Mouse (Mus musculus): Measurements from ENCODE around the gene Prl6a1. TPM values are rescaled to one million over a fixed set of nuclear protein-coding genes. Genes with fewer than 3 reads are reported as not detected.

The Prl6a1 gene
- not detected for polyA plus RNA-seq (2014; fragmentation: Illumina TruSeq; extraction: RNeasy Lipid Tissue Mini Kit (QIAGEN cat#74804))

DNA sequence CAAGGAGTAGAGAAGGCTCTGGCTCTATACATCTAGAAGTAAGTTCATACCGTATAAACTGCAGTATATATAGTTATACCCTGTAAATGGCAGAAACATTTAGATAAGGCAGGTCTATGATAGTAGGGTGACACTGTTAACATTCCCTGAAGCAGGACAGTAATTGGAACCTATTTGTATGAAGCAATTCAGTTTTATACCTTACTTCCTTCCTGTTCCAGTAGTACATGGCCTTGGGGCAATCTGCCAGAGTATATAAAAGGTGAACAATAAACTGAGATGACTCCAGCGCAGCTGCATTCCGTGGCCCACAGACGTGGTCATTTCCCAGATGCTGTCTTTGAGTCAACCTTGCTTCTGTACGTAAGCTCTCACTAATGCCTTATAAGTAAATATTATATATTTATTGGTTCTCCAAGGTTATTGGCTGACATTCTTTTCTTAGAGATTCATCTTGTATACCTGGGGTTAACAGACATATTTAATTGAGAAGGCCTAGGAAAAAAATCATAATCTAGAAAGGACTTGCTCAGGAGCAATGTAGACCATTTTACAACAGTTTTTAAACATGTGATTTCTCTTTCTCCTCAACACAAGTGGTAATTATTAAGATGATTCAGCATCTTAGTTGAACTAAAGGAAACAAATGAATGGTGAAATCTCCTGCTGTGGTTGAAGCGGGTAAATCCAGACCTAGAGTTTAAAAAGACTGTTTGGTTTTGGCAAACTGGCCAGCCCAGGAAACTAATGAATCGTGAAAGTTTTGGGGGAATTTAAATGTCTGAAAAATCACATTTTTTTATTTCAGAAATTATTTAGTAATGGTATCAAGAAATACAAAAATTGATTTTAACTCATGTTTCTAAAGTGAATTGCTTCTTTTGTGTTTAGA, at the start of gene Prl6a1:
Gene Prl6a1 (plus strand): TSS at position 294 of the 892 bp plus-strand sequence.

DNA sequence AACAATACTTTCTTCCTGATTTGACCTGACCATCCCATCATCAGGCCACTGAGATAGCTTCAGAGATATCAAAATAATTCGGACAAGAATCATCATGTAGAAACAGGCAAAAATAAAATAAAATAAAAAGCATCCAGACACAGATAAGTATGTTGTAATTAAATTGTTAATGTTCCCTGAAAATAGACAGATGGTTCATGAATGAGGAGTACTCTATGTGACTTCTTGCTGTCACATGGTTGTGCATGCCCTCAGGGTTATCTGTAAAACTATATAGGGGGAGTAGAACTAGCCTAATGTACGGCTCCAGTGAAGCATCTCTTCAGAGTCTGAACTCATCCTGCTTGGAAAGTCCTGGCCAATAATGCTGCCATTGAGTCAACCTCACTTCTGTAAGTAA, 32.9 kb downstream of the Prl6a1 start, which contains the start of gene Prl8a2:
Gene Prl8a2 (plus strand): TSS at position 301 of the 400 bp plus-strand sequence.

Other genes with a start within 250 kb of the Prl6a1 start
- not detected for gene Prl3d1, start 218.4 kb upstream of the Prl6a1 start, polyA plus RNA-seq (2014; fragmentation: Illumina TruSeq; extraction: RNeasy Lipid Tissue Mini Kit (QIAGEN cat#74804))
- not detected for gene Prl3d2, start 190.9 kb upstream of the Prl6a1 start, polyA plus RNA-seq (2014; fragmentation: Illumina TruSeq; extraction: RNeasy Lipid Tissue Mini Kit (QIAGEN cat#74804))
- gene Prl3d3, start 155.8 kb upstream of the Prl6a1 start, polyA plus RNA-seq (2014; fragmentation: Illumina TruSeq; extraction: RNeasy Lipid Tissue Mini Kit (QIAGEN cat#74804)): not detected
- gene Prl3c1, start 116.0 kb upstream of the Prl6a1 start, polyA plus RNA-seq (2014; fragmentation: Illumina TruSeq; extraction: RNeasy Lipid Tissue Mini Kit (QIAGEN cat#74804)): not detected
- not detected for gene Prl3b1, start 70.8 kb upstream of the Prl6a1 start, polyA plus RNA-seq (2014; fragmentation: Illumina TruSeq; extraction: RNeasy Lipid Tissue Mini Kit (QIAGEN cat#74804))
- not detected for gene Prl3a1, start 53.2 kb upstream of the Prl6a1 start, polyA plus RNA-seq (2014; fragmentation: Illumina TruSeq; extraction: RNeasy Lipid Tissue Mini Kit (QIAGEN cat#74804))
- 0.54 TPM for gene Prl8a2, start 33.0 kb downstream of the Prl6a1 start, polyA plus RNA-seq (2014; fragmentation: Illumina TruSeq; extraction: RNeasy Lipid Tissue Mini Kit (QIAGEN cat#74804))
- not detected for gene Prl2b1, start 78.2 kb downstream of the Prl6a1 start, polyA plus RNA-seq (2014; fragmentation: Illumina TruSeq; extraction: RNeasy Lipid Tissue Mini Kit (QIAGEN cat#74804))
- gene Prl8a6, start 126.1 kb downstream of the Prl6a1 start, polyA plus RNA-seq (2014; fragmentation: Illumina TruSeq; extraction: RNeasy Lipid Tissue Mini Kit (QIAGEN cat#74804)): not detected
- gene Prl8a8, start 200.6 kb downstream of the Prl6a1 start, polyA plus RNA-seq (2014; fragmentation: Illumina TruSeq; extraction: RNeasy Lipid Tissue Mini Kit (QIAGEN cat#74804)): not detected

Measured in ovary, adult 10 weeks (tissue).